Mouse (Mus musculus) bone marrow macrophage, adult 2 months (primary cell): ENCODE measurements around the gene Smpdl3b.

Experiments
- CTCF ChIP-seq: IDR thresholded peaks from 2 replicates; pipeline ENCODE4 v1.5.1; 2012; ENCODE audit warnings: low read depth, mild to moderate bottlenecking, low read length, moderate library complexity
- POLR2A ChIP-seq: IDR thresholded peaks from 2 replicates; pipeline ENCODE4 v1.6.1; 2012; ENCODE audit warnings: mild to moderate bottlenecking, low read depth, low read length, borderline replicate concordance

GRCm38 (mm10) chr4:132794760-132795159, 37.7 kb upstream of the Smpdl3b start:
- TF ChIP-seq CTCF (no peak), POLR2A (no peak)
